Mouse (Mus musculus) heart, adult 11 months (tissue): ENCODE results near the gene Pcsk7.
A peak's percentile ranks its signal among the peaks of the same experiment; 100 is the strongest.

Experiments
- DNase-seq: peaks from one replicate; pipeline ENCODE4 v3.0.0; 2022

The Pcsk7 gene

GRCm38 (mm10) chr9:45906355-45907077, at the start of gene Pcsk7, which contains the start of gene Rnf214:
Pcsk7 (plus strand) TSS chr9:45906497.
Rnf214 (minus strand) TSS chr9:45906911.
- DNase-seq, result peak; percentile 100

- no peak for DNase-seq
Measured at GRCm38 (mm10) chr9:45859364-45859763, 46.9 kb upstream of the Pcsk7 start.

- DNase-seq, result no peak
Measured at GRCm38 (mm10) chr9:45861813-45862212, 44.5 kb upstream of the Pcsk7 start.

GRCm38 (mm10) chr9:45869181-45869580, 37.1 kb upstream of the Pcsk7 start:
- no peak for DNase-seq

- DNase-seq, result no peak
Measured at GRCm38 (mm10) chr9:45870265-45870664, 36.0 kb upstream of the Pcsk7 start.

GRCm38 (mm10) chr9:45877928-45878327, 28.4 kb upstream of the Pcsk7 start:
- DNase-seq, result no peak

GRCm38 (mm10) chr9:45893681-45894080, 12.6 kb upstream of the Pcsk7 start:
- DNase-seq, result no peak

- DNase-seq, result no peak
Measured at GRCm38 (mm10) chr9:45905196-45905595, 1.1 kb upstream of the Pcsk7 start.

- DNase-seq, result no peak
Measured at GRCm38 (mm10) chr9:45905811-45906237, 473 bp upstream of the Pcsk7 start.

- no peak for DNase-seq
Measured at GRCm38 (mm10) chr9:45907078-45907428, 756 bp downstream of the Pcsk7 start.

- DNase-seq, result peak; percentile 90
Measured at GRCm38 (mm10) chr9:45910995-45911394, 4.7 kb downstream of the Pcsk7 start.

GRCm38 (mm10) chr9:45911673-45912072, 5.4 kb downstream of the Pcsk7 start:
- DNase-seq, result no peak

- DNase-seq, result no peak
Measured at GRCm38 (mm10) chr9:45915659-45916058, 9.4 kb downstream of the Pcsk7 start.

- peak; percentile 97 for DNase-seq
Measured at GRCm38 (mm10) chr9:45917041-45917934, 11.0 kb downstream of the Pcsk7 start.

GRCm38 (mm10) chr9:45919895-45920294, 13.6 kb downstream of the Pcsk7 start:
- peak; percentile 93 for DNase-seq

- DNase-seq, result peak; percentile 89
Measured at GRCm38 (mm10) chr9:45929285-45929684, 23.0 kb downstream of the Pcsk7 start.

GRCm38 (mm10) chr9:45931958-45932357, 25.7 kb downstream of the Pcsk7 start:
- peak; percentile 85 for DNase-seq

GRCm38 (mm10) chr9:45932571-45933415, 26.5 kb downstream of the Pcsk7 start:
- peak; percentile 92 for DNase-seq

GRCm38 (mm10) chr9:45935628-45936210, 29.4 kb downstream of the Pcsk7 start, which contains the start of gene Tagln:
Tagln (minus strand) TSS chr9:45936058.
- peak; percentile 93 for DNase-seq

GRCm38 (mm10) chr9:45936883-45937282, 30.6 kb downstream of the Pcsk7 start:
- DNase-seq, result peak; percentile 96

GRCm38 (mm10) chr9:45938088-45938487, 31.8 kb downstream of the Pcsk7 start:
- peak; percentile 95 for DNase-seq

GRCm38 (mm10) chr9:45938952-45939637, 32.8 kb downstream of the Pcsk7 start:
- peak; percentile 89 for DNase-seq
